Mouse (Mus musculus) G1E (cell line): Measurements from ENCODE around the gene Tagln3. TPM values are rescaled to one million over a fixed set of nuclear protein-coding genes. Genes with fewer than 3 reads are reported as not detected.

Experiments used
- ATAC-seq: 2 replicates; pipeline ENCODE4 v1.8.0; 2016; ENCODE audit warnings: mild to moderate bottlenecking; ENCODE audit not compliant: insufficient number of reproducible peaks, poor library complexity, low FRiP score, severe bottlenecking; ENCODE audit errors: extremely low read depth
- DNase-seq: peaks from one replicate; pipeline ENCODE4 v3.0.0; 2012; ENCODE audit warnings: low spot score
- H3K27me3 ChIP-seq: 2 replicates; pipeline ENCODE4 v1.6.1; 2012; ENCODE audit warnings: mild to moderate bottlenecking, low read length, inconsistent platforms; ENCODE audit not compliant: insufficient read depth
- H3K36me3 ChIP-seq: replicated peaks from 2 replicates; pipeline ENCODE3; 2012; ENCODE audit warnings: mild to moderate bottlenecking, inconsistent platforms
- H3K4me1 ChIP-seq: 2 replicates; pipeline ENCODE4 v1.6.1; 2012; ENCODE audit warnings: low read depth, low read length, inconsistent platforms, mixed read lengths; ENCODE audit not compliant: insufficient read depth
- H3K4me3 ChIP-seq: 2 replicates; pipeline ENCODE4 v1.5.1; 2012; ENCODE audit warnings: low read depth, mild to moderate bottlenecking, inconsistent platforms, low read length, moderate library complexity, mixed read lengths
- H3K9me3 ChIP-seq: replicated peaks from 2 replicates; pipeline ENCODE4 v1.6.1; 2012; ENCODE audit warnings: inconsistent platforms
- CTCF ChIP-seq: IDR thresholded peaks from 2 replicates; pipeline ENCODE4 v1.5.1; 2012; ENCODE audit warnings: low read depth, low read length, inconsistent platforms, mixed read lengths
- GATA1 ChIP-seq: IDR thresholded peaks from 2 replicates; pipeline ENCODE4 v1.6.1; 2012; ENCODE audit warnings: borderline replicate concordance, low read length, inconsistent platforms, mixed read lengths
- GATA2 ChIP-seq: IDR thresholded peaks from 2 replicates; pipeline ENCODE4 v1.6.1; 2012; ENCODE audit warnings: low read depth, low read length, inconsistent platforms, borderline replicate concordance
- POLR2AphosphoS5 ChIP-seq: IDR thresholded peaks from 2 replicates; pipeline ENCODE4 v1.6.1; 2012; ENCODE audit warnings: low read depth, low read length, inconsistent platforms; ENCODE audit not compliant: insufficient replicate concordance
- TAL1 ChIP-seq: conservative IDR thresholded peaks from 2 replicates; pipeline ENCODE4 v1.6.1; 2012; ENCODE audit warnings: low read depth, low read length, inconsistent platforms, mixed read lengths
- polyA plus RNA-seq: library from polyadenylated mRNA; stranded (reverse); fragments of >175 nt; gene quantifications from 2 replicates; pipeline ENCODE4 v1.2.3, GENCODE M21; 2012
- total RNA-seq, 2 experiments: library from RNA; stranded (forward) in 1 of 2; stranded (reverse) in 1 of 2; fragments of 200-1000 nt in 1 of 2; fragments of >200 nt in 1 of 2; fragmentation: Nextera tagmentation in 1 of 2; gene quantifications; 2 replicates each; pipeline ENCODE4 v1.2.3; 2014 to 2017

Tagln3 gene
- total and polyA plus RNA-seq, 3 experiments, result not detected

- ATAC-seq (no peak), DNase-seq (no peak)
- H3K27me3 ChIP-seq, result no peaks in the 10 kb centered on the region
- TF ChIP-seq GATA1, result no peak
- TF ChIP-seq POLR2AphosphoS5, result no peak
- TF ChIP-seq GATA2, result no peak
- no peak for TF ChIP-seq CTCF
- TF ChIP-seq TAL1, result no peak
- no peaks in the 10 kb centered on the region for H3K36me3 ChIP-seq
- H3K4me1 ChIP-seq, result no peaks in the 10 kb centered on the region
- H3K9me3 ChIP-seq, result no peaks in the 10 kb centered on the region
- no peak overlapping the region for H3K4me3 ChIP-seq
Measured at GRCm38 (mm10) chr16:45662381-45662780, 62.0 kb downstream of the Tagln3 start.

Other genes starting within 250 kb of the Tagln3 start
- not detected in 2 replicates for gene Gm609, start 231.6 kb downstream of the Tagln3 start, total RNA-seq (2014; fragmentation: Nextera tagmentation)
- gene Gm609, start 231.6 kb downstream of the Tagln3 start, total RNA-seq (2017), result 0.12 and 0.22 TPM in 2 replicates
- not detected in 2 replicates for gene Gm609, start 231.6 kb downstream of the Tagln3 start, polyA plus RNA-seq
- gene Gm17783, start 192.6 kb downstream of the Tagln3 start, total RNA-seq (2014; fragmentation: Nextera tagmentation), result not detected in 2 replicates
- 0.12 TPM in 1 of 2 replicates, not detected in the other for gene Gm17783, start 192.6 kb downstream of the Tagln3 start, total RNA-seq (2017)
- gene Gm17783, start 192.6 kb downstream of the Tagln3 start, polyA plus RNA-seq, result not detected in 2 replicates
- gene Slc9c1, start 189.3 kb downstream of the Tagln3 start, total RNA-seq (2014; fragmentation: Nextera tagmentation), result not detected in 2 replicates
- not detected in 2 replicates for gene Slc9c1, start 189.3 kb downstream of the Tagln3 start, total RNA-seq (2017)
- gene Slc9c1, start 189.3 kb downstream of the Tagln3 start, polyA plus RNA-seq, result not detected in 2 replicates
- 0.53 TPM in 1 of 2 replicates, not detected in the other for gene Gcsam, start 114.2 kb downstream of the Tagln3 start, total RNA-seq (2014; fragmentation: Nextera tagmentation)
- 0.49 and 0.52 TPM in 2 replicates for gene Gcsam, start 114.2 kb downstream of the Tagln3 start, total RNA-seq (2017)
- gene Gcsam, start 114.2 kb downstream of the Tagln3 start, polyA plus RNA-seq, result not detected in 2 replicates
- gene BC016579, start 70.5 kb downstream of the Tagln3 start, total RNA-seq (2014; fragmentation: Nextera tagmentation), result not detected in 2 replicates
- gene BC016579, start 70.5 kb downstream of the Tagln3 start, total RNA-seq (2017), result 0.12 and 0.16 TPM in 2 replicates
- not detected in 2 replicates for gene BC016579, start 70.5 kb downstream of the Tagln3 start, polyA plus RNA-seq
- gene Tmprss7, start 30.9 kb downstream of the Tagln3 start, total RNA-seq (2014; fragmentation: Nextera tagmentation), result not detected in 2 replicates
- 1.8 and 2.1 TPM in 2 replicates for gene Tmprss7, start 30.9 kb downstream of the Tagln3 start, total RNA-seq (2017)
- gene Tmprss7, start 30.9 kb downstream of the Tagln3 start, polyA plus RNA-seq, result not detected in 2 replicates
- 15.4 and 23.9 TPM in 2 replicates for gene Abhd10, start 18.3 kb upstream of the Tagln3 start, total RNA-seq (2014; fragmentation: Nextera tagmentation)
- gene Abhd10, start 18.3 kb upstream of the Tagln3 start, total RNA-seq (2017), result 16.3 and 17.0 TPM in 2 replicates
- 4.0 and 4.8 TPM in 2 replicates for gene Abhd10, start 18.3 kb upstream of the Tagln3 start, polyA plus RNA-seq
- gene Phldb2, start 229.0 kb upstream of the Tagln3 start, total RNA-seq (2014; fragmentation: Nextera tagmentation), result not detected in 2 replicates
- gene Phldb2, start 229.0 kb upstream of the Tagln3 start, total RNA-seq (2017), result 0.23 and 0.55 TPM in 2 replicates
- not detected in 2 replicates for gene Phldb2, start 229.0 kb upstream of the Tagln3 start, polyA plus RNA-seq